Mouse (Mus musculus): ENCODE measurements at regions not wholly inside any gene's neighbourhood (a gene's known extent, or its start where the extent isn't known, plus 50 kb on each side); places are given as distances from the start of the nearest gene placed in this dataset.

- no peak for DNase-seq
These were observed 431.1 kb downstream of the 1810013L24Rik start for GRCm38 (mm10) chr16:9260966-9261365.

DNA sequence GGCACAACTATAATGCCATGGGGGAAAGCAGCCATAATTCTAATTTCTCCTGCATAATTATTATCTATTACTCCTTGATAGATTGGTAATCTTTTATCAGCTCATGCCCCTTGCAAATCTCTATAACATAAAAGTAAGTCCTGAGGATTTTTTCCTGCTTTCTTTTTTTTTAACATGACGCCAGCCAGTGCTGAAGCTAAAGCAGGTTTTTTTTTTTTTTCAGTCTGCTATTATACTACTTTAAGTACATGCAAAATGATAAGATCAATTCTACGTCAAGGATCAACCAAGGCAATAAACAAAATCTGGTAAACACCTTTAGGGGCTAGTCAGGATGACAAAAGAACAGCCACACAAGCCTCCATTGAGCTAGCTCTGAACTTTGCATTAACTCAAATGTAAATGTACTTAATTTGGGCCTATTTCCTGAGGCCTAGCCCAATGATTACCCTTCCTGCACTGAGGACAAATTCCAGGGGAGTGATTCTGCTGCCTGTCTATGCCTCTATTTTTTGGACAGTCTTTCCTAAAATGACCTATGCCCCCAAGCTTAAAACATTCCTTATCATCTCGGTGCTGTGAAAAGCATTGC is 434.8 kb downstream of the 1810013L24Rik start:
- no peak for DNase-seq

DNA sequence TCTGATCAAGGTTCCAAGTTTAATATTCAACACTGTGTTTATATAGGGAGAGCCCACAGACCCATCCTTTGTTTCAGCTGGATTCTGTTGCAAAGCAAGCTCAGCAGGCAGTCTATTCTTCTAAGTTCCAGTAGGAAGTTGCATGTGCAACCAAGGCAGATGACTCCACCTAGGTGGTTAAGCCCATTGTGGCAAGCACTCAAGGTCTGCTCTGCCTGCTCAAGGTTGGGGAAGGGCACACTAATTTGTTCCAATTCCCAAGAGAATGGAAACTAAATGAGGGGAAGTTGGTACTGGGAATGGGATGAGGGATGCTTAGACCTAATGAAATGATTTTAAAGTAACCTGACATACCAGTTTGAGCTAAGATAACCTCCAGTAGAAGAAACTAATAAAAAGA is 437.3 kb downstream of the 1810013L24Rik start:
- no peak for DNase-seq

DNA sequence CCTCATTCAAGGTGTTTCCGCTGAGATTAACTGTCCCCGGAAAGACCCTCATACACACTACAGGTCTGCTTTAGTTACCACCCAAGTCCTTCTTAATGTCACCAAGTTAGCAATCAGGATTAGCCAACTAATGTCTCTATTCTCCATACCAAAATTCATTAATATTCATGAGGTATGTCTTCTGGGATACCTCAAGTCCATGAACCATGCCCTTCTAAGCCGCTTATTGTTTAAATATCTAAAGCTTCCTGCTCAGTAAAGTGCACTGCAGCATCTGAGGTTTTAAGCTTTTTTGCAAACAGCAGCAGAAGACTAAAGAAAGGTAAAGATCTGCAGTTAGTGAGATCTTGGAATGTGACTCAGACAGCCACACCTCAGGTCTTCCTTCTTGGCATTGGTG is 440.2 kb downstream of the 1810013L24Rik start:
- no peak for DNase-seq

DNA sequence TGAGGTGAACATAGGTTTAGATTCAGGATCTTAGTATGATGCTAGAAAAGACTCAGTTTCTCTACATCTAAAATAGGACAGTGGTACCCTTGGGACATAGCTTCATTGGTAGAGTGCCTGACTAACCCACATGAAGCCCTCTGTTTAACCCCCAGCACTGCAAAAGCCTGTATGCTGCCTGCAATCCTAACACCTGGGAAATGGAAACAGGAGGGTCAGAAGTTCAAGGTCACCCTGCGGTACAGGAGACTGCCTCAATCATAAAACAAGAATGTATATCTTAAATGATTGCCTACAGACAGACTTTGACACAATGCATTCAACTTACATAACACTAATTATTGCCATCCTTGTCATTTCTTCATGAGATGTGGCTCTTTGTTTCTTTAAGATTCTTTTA is 440.8 kb downstream of the 1810013L24Rik start:
- DNase-seq = no peak

DNA sequence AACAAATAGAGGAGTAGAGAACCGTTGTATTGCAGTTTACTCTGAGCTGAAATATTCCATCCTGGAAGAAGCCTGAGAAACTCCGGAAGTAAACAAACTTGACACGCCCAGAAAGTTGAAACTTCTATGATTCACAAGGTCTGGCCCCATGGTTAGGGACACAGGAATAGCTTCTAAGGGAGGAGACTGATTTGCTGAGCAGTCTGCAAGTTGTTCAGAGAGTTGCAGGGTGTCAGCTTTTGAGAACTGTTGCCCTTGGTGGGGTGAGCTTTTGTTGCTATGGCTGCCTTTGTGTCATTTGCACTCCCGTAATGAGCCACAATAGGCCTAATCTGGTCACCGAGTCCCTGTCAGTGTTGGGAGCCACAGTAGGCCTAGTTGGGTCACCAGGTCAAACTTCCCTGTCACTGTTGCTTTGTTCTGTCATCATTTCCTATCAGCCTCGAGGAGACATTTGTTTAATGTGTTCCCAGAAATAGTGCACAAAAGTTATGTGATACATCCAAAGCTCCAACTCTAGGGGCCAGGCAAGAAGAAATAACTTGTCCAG is 443.9 kb downstream of the 1810013L24Rik start:
- no peak for DNase-seq

DNA sequence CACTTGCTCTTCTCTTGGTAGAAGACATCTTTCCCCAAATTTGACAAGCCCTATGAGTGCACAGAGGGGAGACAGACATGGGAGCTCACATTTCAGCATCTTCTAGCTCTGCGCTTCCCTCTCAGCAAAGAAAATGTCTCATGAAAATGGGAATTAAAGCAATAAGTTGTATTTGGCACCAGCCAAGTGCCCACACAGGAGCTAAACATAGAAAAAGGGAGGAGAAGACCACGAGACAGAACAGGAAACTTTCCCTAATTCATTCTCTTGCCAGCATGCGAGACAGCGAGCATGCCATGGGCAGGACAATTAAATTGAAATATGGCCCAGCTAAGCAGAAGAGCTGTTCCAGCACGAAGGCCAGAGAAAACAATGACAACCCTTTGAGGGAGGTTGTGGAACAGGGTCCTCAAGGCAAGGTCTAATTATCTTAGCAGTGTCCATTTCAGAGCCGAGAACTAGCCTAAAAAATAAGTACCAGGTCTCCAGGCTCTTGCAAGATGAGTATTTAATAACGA is 444.7 kb downstream of the 1810013L24Rik start:
- DNase-seq = peak; percentile 15

- no peak for DNase-seq
These were observed 445.5 kb downstream of the 1810013L24Rik start for GRCm38 (mm10) chr16:9275426-9275825.

GRCm38 (mm10) chr16:9277064-9277463 is 447.2 kb downstream of the 1810013L24Rik start:
- no peak for DNase-seq

DNA sequence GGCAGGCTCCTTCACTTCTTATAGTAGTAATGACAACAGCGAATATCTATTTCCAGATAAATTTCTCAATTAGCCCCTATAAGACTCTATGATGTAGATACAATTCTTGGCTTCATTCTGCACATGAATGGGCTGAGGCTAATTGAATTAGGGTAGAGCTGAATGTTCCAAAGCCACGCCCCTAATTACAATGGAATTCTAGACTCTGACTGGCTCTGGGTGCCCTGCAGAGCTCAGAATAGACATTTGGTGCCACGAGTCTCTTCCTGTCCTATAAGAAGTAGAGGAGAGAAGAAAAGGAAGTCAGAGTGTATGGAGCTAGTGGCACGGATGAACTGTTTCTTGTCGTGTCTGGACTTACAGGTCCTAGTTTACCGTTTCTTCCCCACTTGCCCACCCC is 449.8 kb downstream of the 1810013L24Rik start:
- no peak for DNase-seq

GRCm38 (mm10) chr16:9280431-9280830 is 450.5 kb downstream of the 1810013L24Rik start:
- no peak for DNase-seq

DNA sequence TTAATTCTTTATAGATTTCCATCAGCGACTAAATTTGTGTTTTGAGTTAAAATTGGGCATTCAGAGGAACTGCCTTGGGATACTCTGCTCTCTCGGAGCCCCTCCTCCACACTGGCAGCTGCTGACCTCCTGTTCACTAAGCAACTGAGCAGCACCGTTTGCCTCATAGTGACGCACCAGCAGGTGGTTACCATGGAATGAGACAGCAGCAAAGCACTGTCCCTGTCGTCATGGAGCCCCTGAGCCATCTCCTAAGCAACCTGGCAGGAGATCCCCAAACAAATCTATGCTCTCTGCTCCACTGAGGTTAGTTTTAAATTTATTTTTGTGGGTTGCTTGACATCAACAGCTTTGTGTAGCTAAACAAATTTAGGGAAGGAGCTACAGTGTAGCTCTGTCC is 451.0 kb downstream of the 1810013L24Rik start:
- DNase-seq = peak; percentile 79

DNA sequence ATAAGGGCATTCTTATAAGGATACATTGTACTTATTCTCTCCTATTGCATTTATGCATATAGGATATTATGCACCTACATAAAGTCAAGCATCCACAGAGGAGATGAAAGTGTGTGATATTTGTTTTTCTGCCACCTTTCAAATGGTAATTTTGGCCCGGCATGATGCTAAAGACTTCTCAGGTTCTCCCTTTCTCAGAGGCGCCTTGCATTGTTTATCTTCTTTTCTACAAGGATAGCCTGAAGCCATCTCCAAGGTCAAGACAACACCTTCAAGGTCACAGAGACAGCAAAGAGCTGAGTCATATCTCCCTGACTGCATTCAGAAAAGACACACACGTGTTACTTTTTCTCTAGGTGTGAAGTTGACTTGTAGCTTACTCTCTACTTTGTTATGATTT is 454.5 kb downstream of the 1810013L24Rik start:
- no peak for DNase-seq

DNA sequence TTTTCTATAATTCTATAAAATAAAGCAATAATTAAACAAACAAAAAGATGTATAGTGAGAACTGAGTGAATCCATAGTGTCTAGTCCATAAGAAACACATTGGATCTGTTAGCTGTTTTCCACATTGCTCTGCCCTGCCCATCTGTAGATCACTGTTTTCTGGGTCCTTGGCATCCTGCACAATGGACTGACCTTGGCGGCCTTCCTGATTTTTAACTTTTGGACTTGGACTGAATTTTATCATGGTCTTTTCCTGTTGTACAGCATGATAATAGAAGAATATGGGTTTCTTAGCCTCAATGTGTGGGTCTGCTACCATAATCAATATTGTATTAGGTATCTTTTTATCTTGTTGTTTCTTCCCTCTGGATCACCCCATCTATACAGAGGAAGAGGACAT is 456.0 kb downstream of the 1810013L24Rik start:
- DNase-seq = no peak

DNA sequence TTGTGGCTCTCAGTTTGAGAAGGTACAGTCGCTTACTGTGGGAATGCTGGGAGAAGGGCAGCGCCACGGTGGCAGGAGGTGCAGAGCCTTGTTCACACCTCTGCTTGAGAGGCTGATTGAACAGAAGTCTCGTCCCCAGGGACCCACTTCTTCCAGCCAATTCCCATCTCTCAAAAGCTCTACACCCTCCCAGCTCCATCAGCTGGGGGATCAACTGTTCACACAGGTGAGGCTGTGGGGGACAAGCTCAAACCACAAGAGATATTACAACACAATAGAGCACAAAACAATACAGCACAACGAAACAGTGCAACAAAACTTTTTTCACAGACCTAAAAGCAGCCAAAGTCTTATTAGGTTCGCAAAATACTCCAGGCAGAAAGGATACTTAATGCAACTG is 457.7 kb downstream of the 1810013L24Rik start:
- no peak for DNase-seq

DNA sequence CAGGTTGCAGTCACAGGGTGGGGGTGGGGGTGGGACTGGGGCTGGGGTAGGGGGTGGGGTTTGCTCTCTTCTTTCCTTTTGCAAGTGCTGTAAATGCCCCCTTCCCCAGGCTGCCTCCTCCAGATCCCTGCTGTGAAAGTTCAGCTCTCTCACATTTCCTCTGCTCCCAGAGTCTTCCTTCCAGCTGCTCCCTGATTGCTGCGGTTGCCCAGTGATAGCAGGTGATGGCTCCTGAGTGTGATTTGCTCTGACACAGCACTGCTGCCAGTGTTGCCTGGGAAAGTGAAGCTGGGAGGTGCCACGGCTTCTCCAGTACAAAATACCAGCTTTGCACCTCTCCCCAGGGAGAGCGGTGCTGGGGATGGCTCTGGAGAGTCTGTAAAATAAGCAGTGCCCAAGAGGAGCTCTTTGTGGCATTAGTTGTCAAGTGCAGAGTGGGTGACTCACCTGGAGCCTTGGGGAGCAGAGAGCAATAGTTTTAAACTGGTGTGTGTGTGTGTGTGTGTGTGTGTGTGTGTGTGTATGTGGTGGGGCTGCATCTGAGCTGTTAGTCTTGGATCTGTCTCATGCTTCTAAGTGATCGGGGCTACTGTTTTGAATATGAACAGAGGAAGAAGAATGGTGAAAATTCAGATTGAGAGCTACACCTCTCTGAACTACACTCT is 461.6 kb downstream of the 1810013L24Rik start:
- DNase-seq = no peak

DNA sequence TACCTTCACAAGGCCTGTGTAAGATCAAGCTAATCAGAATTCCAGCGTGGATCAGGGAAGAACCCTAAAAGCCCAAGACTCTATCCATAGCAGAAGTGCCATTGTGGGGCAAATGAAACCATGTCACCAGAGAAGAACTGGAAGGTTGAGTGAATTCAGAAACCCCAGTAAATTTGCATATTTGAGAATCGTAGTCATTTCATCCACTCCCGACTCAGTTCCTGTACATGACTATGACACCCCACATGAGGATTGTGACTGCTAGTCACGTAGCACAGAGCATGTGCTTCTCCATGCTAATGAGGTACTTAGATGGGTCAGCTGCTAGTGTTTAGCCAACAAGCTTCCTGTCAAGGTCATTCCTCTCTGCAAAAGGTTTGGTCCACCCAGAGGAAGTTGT is 473.2 kb downstream of the 1810013L24Rik start:
- no peak for DNase-seq

- no peak for DNase-seq
These were observed 474.2 kb downstream of the 1810013L24Rik start for GRCm38 (mm10) chr16:9304079-9304478.

- no peak for DNase-seq
These were observed 480.8 kb downstream of the 1810013L24Rik start for GRCm38 (mm10) chr16:9310744-9311143.

DNA sequence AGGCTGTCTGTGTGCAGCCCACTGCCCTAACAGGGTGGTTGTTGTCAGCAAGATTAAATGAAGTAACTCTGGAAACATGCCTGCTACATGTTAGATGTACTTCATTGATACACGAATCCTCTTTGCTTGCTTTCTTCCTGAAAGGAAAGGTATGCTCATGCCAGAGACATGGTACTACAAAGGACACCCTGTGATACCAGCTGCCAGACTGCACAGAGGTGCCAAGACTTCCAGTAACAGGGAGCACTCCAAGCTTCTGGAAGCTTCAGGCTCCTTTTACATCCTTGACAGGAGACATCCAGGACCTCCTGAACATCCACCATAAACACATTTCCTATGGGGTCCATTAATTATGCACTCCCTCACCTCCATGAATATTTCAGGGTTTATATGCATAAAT is 505.7 kb downstream of the 1810013L24Rik start:
- DNase-seq = no peak

- no peak for DNase-seq
These were observed 506.2 kb downstream of the 1810013L24Rik start for GRCm38 (mm10) chr16:9336063-9336462.

DNA sequence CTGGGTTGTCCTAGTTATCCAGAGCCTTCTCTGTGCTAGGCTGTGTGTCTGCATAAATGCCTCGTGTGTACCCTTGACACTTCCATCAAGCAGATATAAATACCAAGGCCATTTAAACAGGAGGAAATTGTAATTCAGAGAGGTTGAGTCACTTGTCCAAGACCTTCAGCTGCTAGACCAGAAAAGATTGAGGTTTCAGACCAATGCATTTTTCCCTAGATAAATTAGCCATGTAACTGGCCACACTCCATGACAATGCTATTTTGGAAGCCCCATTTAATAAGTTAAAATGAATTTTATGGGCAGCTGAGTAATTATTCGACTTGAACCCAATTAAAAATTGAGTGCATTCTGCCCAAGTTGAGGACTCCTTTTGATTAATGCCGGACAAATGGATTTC is 509.6 kb downstream of the 1810013L24Rik start:
- DNase-seq = no peak

- no peak for DNase-seq
These were observed 511.3 kb downstream of the 1810013L24Rik start for GRCm38 (mm10) chr16:9341245-9341644.

DNA sequence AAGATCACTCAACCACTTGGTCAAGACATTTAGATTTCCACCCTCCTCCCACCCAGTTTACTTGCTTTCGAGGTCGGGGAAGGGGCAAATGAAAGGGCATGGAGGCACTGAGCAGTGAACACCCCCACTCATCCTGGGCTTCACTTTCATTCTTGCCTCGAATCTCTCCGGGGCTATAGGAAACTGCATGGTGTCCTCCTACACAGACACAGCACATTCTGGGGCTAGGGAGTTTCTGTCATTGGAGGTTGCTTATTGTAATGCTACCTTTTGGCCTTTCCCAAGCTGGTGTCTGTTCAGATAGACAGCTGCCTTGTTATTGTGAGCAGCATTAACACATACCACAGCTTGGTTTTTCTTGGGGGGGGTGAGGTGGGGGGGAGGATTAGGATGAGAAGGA is 523.9 kb downstream of the 1810013L24Rik start:
- DNase-seq = no peak

Data from right cerebral cortex, adult 18-20 months (tissue).